Mouse (Mus musculus) liver, embryonic 14.5 days (tissue): ENCODE measurements around the gene Fam160b1. TPM values are rescaled to one million over a fixed set of nuclear protein-coding genes. Genes with fewer than 3 reads are reported as not detected.

Experiments used
- ATAC-seq: fragments of 200-750 bp; cut with Nextera tagmentation; 2 replicates; pipeline ENCODE4 v1.8.0; 2017; ENCODE audit warnings: moderate number of reproducible peaks, mild to moderate bottlenecking, moderate library complexity; ENCODE audit not compliant: insufficient read depth
- DNase-seq, 3 experiments: peaks; one replicate each; pipeline ENCODE4 v3.0.0-alpha.2; 2012 to 2013; ENCODE audit warnings: low read depth in 3 of 3, low spot score in 3 of 3
- H3K27ac ChIP-seq: fragments of 300-500 bp; sonication (generic); 2 replicates; pipeline ENCODE4 v1.5.1; 2014; ENCODE audit warnings: moderate library complexity, mild to moderate bottlenecking, control low read depth, inconsistent platforms
- H3K27me3 ChIP-seq: fragments of 300-500 bp; sonication (generic); 2 replicates; pipeline ENCODE4 v1.6.1; 2014; ENCODE audit warnings: mild to moderate bottlenecking, low read length, moderate library complexity; ENCODE audit not compliant: control insufficient read depth, insufficient read depth
- H3K36me3 ChIP-seq: fragments of 300-500 bp; sonication (generic); replicated peaks from 2 replicates; pipeline ENCODE4 v1.6.1; 2014; ENCODE audit warnings: low read depth; ENCODE audit not compliant: control insufficient read depth, insufficient read depth
- H3K4me1 ChIP-seq, 2 experiments: fragments of 200-500 bp in 1 of 2; fragments of 300-500 bp in 1 of 2; sonication (generic) in 1 of 2; replicated peaks; 2 replicates each; pipeline ENCODE4 v1.6.1; 2012 to 2014; ENCODE audit warnings: antibody characterized with exemption in 1 of 2, inconsistent platforms in 1 of 2, low read length in 1 of 2; ENCODE audit not compliant: control insufficient read depth in 2 of 2, insufficient read depth in 2 of 2
- H3K4me2 ChIP-seq: fragments of 300-500 bp; sonication (generic); 2 replicates; pipeline ENCODE4 v1.6.1; 2014; ENCODE audit warnings: low read depth, mild to moderate bottlenecking, control low read depth, moderate library complexity
- H3K4me3 ChIP-seq, 2 experiments: fragments of 200-500 bp in 1 of 2; fragments of 300-500 bp in 1 of 2; sonication (generic) in 1 of 2; 2 replicates each; pipeline ENCODE4 v1.5.1; 2012 to 2014; ENCODE audit warnings: low read depth in 2 of 2, low read length in 2 of 2, mild to moderate bottlenecking in 2 of 2, control low read depth in 1 of 2, inconsistent platforms in 1 of 2, moderate library complexity in 1 of 2; ENCODE audit not compliant: insufficient read depth in 1 of 2
- H3K9ac ChIP-seq: fragments of 300-500 bp; sonication (generic); replicated peaks from 2 replicates; pipeline ENCODE4 v1.6.1; 2014; ENCODE audit warnings: mild to moderate bottlenecking, control low read depth, moderate library complexity
- H3K9me3 ChIP-seq: fragments of 300-500 bp; sonication (generic); 2 replicates; pipeline ENCODE4 v1.6.1; 2016; ENCODE audit warnings: low read length, mixed read lengths; ENCODE audit not compliant: control insufficient read depth
- CTCF ChIP-seq: IDR thresholded peaks from 2 replicates; pipeline ENCODE4 v1.5.1; 2016; ENCODE audit warnings: antibody characterized with exemption, low read depth, control low read depth
- EP300 ChIP-seq: IDR thresholded peaks from 2 replicates; pipeline ENCODE4 v1.6.1; 2016; ENCODE audit warnings: antibody characterized with exemption, low read depth
- WGBS: fragments of 180-500 bp; shearing (Covaris S2); extraction: QIAGEN DNeasy Blood & Tissue Kit; methylation state at CpG from one replicate; pipeline ENCODE4 v1.1.7; 2014; ENCODE audit not compliant: insufficient replicate concordance; 5-methylcytosine and 5-hydroxymethylcytosine counted together
- polyA plus RNA-seq, 2 experiments: library from polyadenylated mRNA; depleted of rRNA in 1 of 2; stranded (reverse) in 1 of 2; unstranded in 1 of 2; fragments of >200 nt; fragmentation: Nextera tagmentation in 1 of 2; extraction: Ambion mirVana in 1 of 2; gene quantifications; 2 replicates each; pipeline versions ENCODE4 v1.2.1 to v1.2.3; 2012 to 2014

Gene Fam160b1
- polyA plus RNA-seq, 2 experiments: 5.1 to 5.4 TPM

DNA sequence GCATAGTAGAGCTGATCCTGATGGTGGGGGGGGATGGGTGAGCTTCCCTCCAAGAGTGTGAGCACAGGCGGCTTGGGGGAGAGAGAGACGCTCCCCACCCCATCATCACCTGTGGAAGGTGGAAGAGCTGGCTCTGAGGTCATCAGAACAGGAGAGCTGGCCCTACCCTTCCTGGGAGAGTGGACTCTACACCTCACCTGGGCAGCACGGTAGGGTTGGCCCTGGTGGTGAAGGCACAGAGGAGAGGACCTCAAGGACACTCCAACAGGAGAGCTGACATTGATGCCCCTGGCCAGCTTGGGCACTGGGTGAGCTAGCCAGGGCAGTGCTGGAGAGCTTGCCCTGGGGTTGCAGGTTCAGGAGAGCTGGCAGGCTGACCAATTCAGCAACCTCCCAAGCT is 31.1 kb downstream of the Fam160b1 start:
- Histone ChIP-seq H3K27ac (no peak overlapping the region), H3K9me3 (no peaks in the 10 kb centered on the region), H3K9ac (no peak overlapping the region), H3K27me3 (no peaks in the 10 kb centered on the region), H3K36me3 (peaks cover 14% of the 10 kb centered on the region), H3K4me2 (no peak overlapping the region), H3K4me1 (peaks cover 0 to 13% of the 10 kb centered on the region in 2 experiments; a peak in 2 of 4 replicates), H3K4me3 (no peak overlapping the region)
- 83% methylated on average over 3 of the region's 3 CpGs for WGBS
- DNase-seq: no peak
- TF ChIP-seq CTCF (no peak), EP300 (no peak)
- peak; percentile 31; the same call in 1 of the 2 replicates for ATAC-seq

GRCm38 (mm10) chr19:57393357-57393957 is 33.0 kb downstream of the Fam160b1 start:
- H3K27ac ChIP-seq: no peak overlapping the region
- H3K27me3 ChIP-seq: no peaks in the 10 kb centered on the region
- no peak for ATAC-seq
- H3K9ac ChIP-seq: no peak overlapping the region
- no peak overlapping the region for H3K4me3 ChIP-seq
- TF ChIP-seq CTCF (no peak), EP300 (no peak)
- H3K9me3 ChIP-seq: no peaks in the 10 kb centered on the region
- WGBS: 34% methylated on average over 6 of the region's 6 CpGs
- H3K4me2 ChIP-seq: no peak overlapping the region
- H3K4me1 ChIP-seq: peaks cover 0 to 19% of the 10 kb centered on the region in 2 experiments; a peak in 2 of 4 replicates
- peaks cover 1% of the 10 kb centered on the region for H3K36me3 ChIP-seq
- DNase-seq: no peak

DNA sequence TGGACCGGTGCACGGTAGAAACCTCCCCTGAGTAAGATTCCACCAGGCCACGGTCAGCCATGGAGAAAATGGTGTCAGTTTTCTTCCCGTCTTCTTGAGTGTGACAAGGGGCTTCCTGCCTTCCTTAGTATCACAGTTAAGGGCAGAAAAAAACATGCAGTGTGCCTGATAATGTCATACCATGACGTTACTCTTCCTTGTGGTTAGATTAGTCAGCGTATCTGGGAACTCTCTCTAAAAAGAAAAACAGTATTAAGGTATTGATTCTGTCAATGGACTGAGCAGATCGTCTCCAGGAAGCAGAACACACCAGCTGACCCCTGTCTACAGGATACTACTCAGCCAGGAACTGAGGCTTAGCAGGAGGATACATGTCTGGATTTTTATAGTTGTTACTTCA is 36.1 kb downstream of the Fam160b1 start:
- TF ChIP-seq CTCF (no peak), EP300 (no peak)
- Histone ChIP-seq H3K4me1 (peaks cover 0 to 19% of the 10 kb centered on the region in 2 experiments; a peak in 2 of 4 replicates), H3K27me3 (no peaks in the 10 kb centered on the region), H3K4me3 (no peak overlapping the region), H3K36me3 (no peaks in the 10 kb centered on the region), H3K27ac (no peak overlapping the region), H3K4me2 (no peak overlapping the region), H3K9me3 (no peaks in the 10 kb centered on the region), H3K9ac (no peak overlapping the region)
- WGBS: 15% methylated on average over 7 of the region's 7 CpGs
- DNase-seq (no peak), ATAC-seq (peak; percentile 41; the same call in 1 of the 2 replicates)

DNA sequence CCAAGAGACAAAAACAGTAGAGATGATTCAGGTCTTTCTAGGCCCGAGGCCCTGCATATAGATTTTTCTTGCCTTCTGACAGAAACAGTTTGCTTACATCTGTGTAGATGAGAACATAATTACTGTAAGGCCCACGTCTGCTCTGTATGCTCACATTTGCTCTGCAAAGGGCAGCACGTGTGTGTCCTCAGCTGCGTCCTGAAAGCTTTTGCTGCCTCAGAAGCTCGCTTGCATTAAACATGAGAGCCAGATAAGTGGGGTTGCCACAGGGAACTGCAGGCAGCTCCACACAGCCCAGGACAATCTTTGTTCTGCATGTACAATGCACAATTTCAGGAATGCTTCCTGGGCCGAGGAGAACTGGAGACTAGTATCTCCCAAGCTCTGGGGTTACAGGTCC is 41.9 kb downstream of the Fam160b1 start:
- no peaks in the 10 kb centered on the region for H3K9me3 ChIP-seq
- no peak for TF ChIP-seq EP300
- no peak overlapping the region for H3K9ac ChIP-seq
- H3K4me1 ChIP-seq: peaks cover 0 to 10% of the 10 kb centered on the region in 2 experiments; a peak in 2 of 4 replicates
- no peak for DNase-seq
- H3K36me3 ChIP-seq: no peaks in the 10 kb centered on the region
- H3K27me3 ChIP-seq: no peaks in the 10 kb centered on the region
- ATAC-seq: no peak
- no peak overlapping the region for H3K27ac ChIP-seq
- 66% methylated on average over 6 of the region's 6 CpGs for WGBS
- no peak overlapping the region for H3K4me2 ChIP-seq
- H3K4me3 ChIP-seq: no peak overlapping the region

GRCm38 (mm10) chr19:57403700-57404501 is 43.4 kb downstream of the Fam160b1 start:
- ATAC-seq (peak; percentile 68), DNase-seq (peak in 1 of 3 experiments; percentile 50)
- peaks cover 0 to 10% of the 10 kb centered on the region in 2 experiments; a peak in 2 of 4 replicates for H3K4me1 ChIP-seq
- H3K36me3 ChIP-seq: no peaks in the 10 kb centered on the region
- TF ChIP-seq CTCF (peak; percentile 88), EP300 (no peak)
- H3K9ac ChIP-seq: no peak overlapping the region
- H3K4me3 ChIP-seq: peak overlapping the region in 1 of 2 experiments; percentile 39; a peak in 1 of 4 replicates
- H3K4me2 ChIP-seq: peak overlapping the region; percentile 43
- no peaks in the 10 kb centered on the region for H3K27me3 ChIP-seq
- 13% methylated on average over 24 of the region's 24 CpGs for WGBS
- H3K27ac ChIP-seq: no peak overlapping the region
- no peaks in the 10 kb centered on the region for H3K9me3 ChIP-seq
